Mouse (Mus musculus) heart, postnatal 0 days (tissue): ENCODE data around the gene Nkapd1. TPM values are rescaled to one million over a fixed set of nuclear protein-coding genes. Genes with fewer than 3 reads are reported as not detected.
A peak's percentile ranks its signal among the peaks of the same experiment; 100 is the strongest.

Experiments
- ATAC-seq: fragments of 200-750 bp; cut with Nextera tagmentation; 2 replicates; pipeline ENCODE4 v1.8.0; 2017; ENCODE audit warnings: low read depth, moderate number of reproducible peaks, moderate library complexity; ENCODE audit not compliant: insufficient read depth
- DNase-seq: peaks from one replicate; pipeline ENCODE4 v3.0.0-alpha.2; 2016; ENCODE audit warnings: low spot score
- H3K27ac ChIP-seq: fragments of 300-500 bp; sonication (generic); 2 replicates; pipeline ENCODE4 v1.5.1; 2014; ENCODE audit warnings: low read depth, mild to moderate bottlenecking
- H3K27me3 ChIP-seq: fragments of 300-500 bp; sonication (generic); 2 replicates; pipeline ENCODE4 v1.6.1; 2014; ENCODE audit warnings: low read length, mixed read lengths; ENCODE audit not compliant: control insufficient read depth, insufficient read depth
- H3K36me3 ChIP-seq: fragments of 300-500 bp; sonication (generic); replicated peaks from 2 replicates; pipeline ENCODE4 v1.6.1; 2014; ENCODE audit warnings: low read length, mixed read lengths; ENCODE audit not compliant: control insufficient read depth, insufficient read depth
- H3K4me1 ChIP-seq: fragments of 300-500 bp; sonication (generic); 2 replicates; pipeline ENCODE4 v1.6.1; 2014; ENCODE audit warnings: antibody characterized with exemption; ENCODE audit not compliant: control insufficient read depth, insufficient read depth
- H3K4me2 ChIP-seq: fragments of 300-500 bp; sonication (generic); 2 replicates; pipeline ENCODE4 v1.6.1; 2014; ENCODE audit warnings: low read depth, mild to moderate bottlenecking, low read length, moderate library complexity
- H3K4me3 ChIP-seq: fragments of 300-500 bp; sonication (generic); 2 replicates; pipeline ENCODE4 v1.5.1; 2014; ENCODE audit warnings: low read depth, low read length
- H3K9ac ChIP-seq: fragments of 300-500 bp; sonication (generic); replicated peaks from 2 replicates; pipeline ENCODE4 v1.6.1; 2014; ENCODE audit warnings: low read depth, low read length, mixed read lengths
- H3K9me3 ChIP-seq: fragments of 300-500 bp; sonication (generic); replicated peaks from 2 replicates; pipeline ENCODE4 v1.6.1; 2016; ENCODE audit warnings: low read length; ENCODE audit not compliant: control insufficient read depth
- CTCF ChIP-seq: IDR thresholded peaks from 2 replicates; pipeline ENCODE4 v1.5.1; 2016; ENCODE audit warnings: antibody characterized with exemption, control low read depth, low read depth
- EP300 ChIP-seq: IDR thresholded peaks from 2 replicates; pipeline ENCODE4 v1.6.1; 2016; ENCODE audit warnings: antibody characterized with exemption, low read depth
- whole genome bisulfite sequencing: fragments of 180-500 bp; shearing (Covaris S2); extraction: QIAGEN DNeasy Blood & Tissue Kit; methylation state at CpG from one replicate; pipeline ENCODE4 v1.1.7; 2014; 5-methylcytosine and 5-hydroxymethylcytosine counted together
- polyA plus RNA-seq: library from polyadenylated mRNA; unstranded; fragments of >200 nt; fragmentation: Nextera tagmentation; extraction: Ambion mirVana; gene quantifications from 2 replicates; pipeline ENCODE4 v1.2.1, GENCODE M21; 2015
- total RNA-seq: library from RNA; depleted of rRNA; stranded (reverse); fragments of >200 nt; gene quantifications from 2 replicates; pipeline ENCODE4 v1.2.3, GENCODE M21; 2014; ENCODE audit warnings: low replicate concordance

The Nkapd1 gene
- total and polyA plus RNA-seq, 2 experiments from 2014 or later, result 14.3 to 14.5 TPM

- Histone ChIP-seq H3K4me3 (no peak overlapping the region), H3K4me1 (no peaks in the 10 kb centered on the region), H3K9me3 (no peaks in the 10 kb centered on the region), H3K36me3 (peaks cover 50% of the 10 kb centered on the region), H3K27ac (no peak overlapping the region), H3K4me2 (no peak overlapping the region), H3K9ac (no peak overlapping the region), H3K27me3 (no peaks in the 10 kb centered on the region)
- TF ChIP-seq CTCF (no peak), EP300 (no peak)
- no peak for ATAC-seq
- DNase-seq, result no peak
- WGBS, result 66% methylated on average over 12 of the region's 12 CpGs
Observed at GRCm38 (mm10) chr9:50594794-50595417, 22.4 kb downstream of the Nkapd1 start.

GRCm38 (mm10) chr9:50593544-50593943 is 23.7 kb downstream of the Nkapd1 start:
- no peaks in the 10 kb centered on the region for H3K4me1 ChIP-seq
- no peak overlapping the region for H3K27ac ChIP-seq
- TF ChIP-seq EP300, result no peak
- TF ChIP-seq CTCF, result peak; percentile 54
- no peak overlapping the region for H3K9ac ChIP-seq
- ATAC-seq (no peak), DNase-seq (no peak)
- no peak overlapping the region for H3K4me3 ChIP-seq
- WGBS, result 91% methylated on average over 3 of the region's 3 CpGs
- H3K36me3 ChIP-seq, result peaks cover 36% of the 10 kb centered on the region
- H3K9me3 ChIP-seq, result no peaks in the 10 kb centered on the region
- no peak overlapping the region for H3K4me2 ChIP-seq
- no peaks in the 10 kb centered on the region for H3K27me3 ChIP-seq

GRCm38 (mm10) chr9:50592955-50593354 is 24.3 kb downstream of the Nkapd1 start:
- DNase-seq, result no peak

GRCm38 (mm10) chr9:50590856-50591518 is 26.3 kb downstream of the Nkapd1 start:
- no peak overlapping the region for H3K27ac ChIP-seq
- peaks cover 12% of the 10 kb centered on the region for H3K36me3 ChIP-seq
- H3K9ac ChIP-seq, result no peak overlapping the region
- H3K4me2 ChIP-seq, result no peak overlapping the region
- no peak overlapping the region for H3K4me3 ChIP-seq
- H3K4me1 ChIP-seq, result no peaks in the 10 kb centered on the region
- ATAC-seq (no peak), DNase-seq (no peak)
- TF ChIP-seq EP300 (no peak), CTCF (no peak)
- no peaks in the 10 kb centered on the region for H3K27me3 ChIP-seq
- WGBS, result 68% methylated on average over 10 of the region's 10 CpGs
- H3K9me3 ChIP-seq, result no peaks in the 10 kb centered on the region

More at GRCm38 (mm10) chr9:50592955-50593354, 24.3 kb downstream of the Nkapd1 start:
- peaks cover 31% of the 10 kb centered on the region for H3K36me3 ChIP-seq
- ATAC-seq, result no peak
- TF ChIP-seq EP300, result no peak
- TF ChIP-seq CTCF, result no peak
- H3K27me3 ChIP-seq, result no peaks in the 10 kb centered on the region
- no peaks in the 10 kb centered on the region for H3K9me3 ChIP-seq
- no peak overlapping the region for H3K4me3 ChIP-seq
- no peak overlapping the region for H3K27ac ChIP-seq
- no peaks in the 10 kb centered on the region for H3K4me1 ChIP-seq
- no peak overlapping the region for H3K9ac ChIP-seq
- no peak overlapping the region for H3K4me2 ChIP-seq
- whole genome bisulfite sequencing, result 85% methylated on average over 9 of the region's 9 CpGs

- ATAC-seq (no peak), DNase-seq (no peak)
- no peaks in the 10 kb centered on the region for H3K27me3 ChIP-seq
- H3K9ac ChIP-seq, result no peak overlapping the region
- H3K4me2 ChIP-seq, result no peak overlapping the region
- 67% methylated on average over 4 of the region's 4 CpGs for WGBS
- no peak overlapping the region for H3K27ac ChIP-seq
- no peaks in the 10 kb centered on the region for H3K9me3 ChIP-seq
- TF ChIP-seq EP300 (no peak), CTCF (no peak)
- H3K4me1 ChIP-seq, result no peaks in the 10 kb centered on the region
- H3K36me3 ChIP-seq, result no peaks in the 10 kb centered on the region
- H3K4me3 ChIP-seq, result no peak overlapping the region
Observed at GRCm38 (mm10) chr9:50586955-50587354, 30.3 kb downstream of the Nkapd1 start.
